Mouse (Mus musculus): ENCODE results near the gene Ogdhl. TPM values are rescaled to one million over a fixed set of nuclear protein-coding genes. Genes with fewer than 3 reads are reported as not detected.

The Ogdhl gene
- polyA plus RNA-seq, 1 experiment, result not detected

DNA sequence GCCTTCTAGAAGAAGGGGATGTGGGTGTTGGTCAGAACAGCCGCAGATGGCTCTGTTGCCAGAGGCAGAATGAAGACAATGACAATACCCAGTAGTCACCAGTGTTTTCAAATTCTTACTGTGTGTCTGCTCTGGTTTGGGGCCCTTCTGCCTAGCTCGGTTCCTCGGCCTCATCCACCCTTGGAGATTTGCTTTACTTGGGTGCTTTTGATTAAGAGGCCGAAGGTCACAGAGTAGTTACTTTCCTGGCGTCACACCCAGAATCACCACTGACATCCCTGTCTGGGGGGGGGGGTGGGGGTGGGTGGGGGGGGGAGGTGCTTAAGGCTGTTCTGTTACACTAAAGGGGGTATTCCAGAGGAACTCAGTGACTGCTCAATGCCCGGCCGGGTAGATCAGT, 42.5 kb downstream of the Ogdhl start:
- TF ChIP-seq POLR2A (IDR thresholded peaks at IDR 0.05; ENCODE audit: insufficient read depth, low read depth, low read length), result no peak
- no peak for TF ChIP-seq CTCF (IDR thresholded peaks at IDR 0.05; ENCODE audit: insufficient read depth, low read depth, low read length)
- no peak overlapping the region for H3K27ac ChIP-seq (ENCODE audit: insufficient read depth, low read depth, low read length)
- 79% methylated on average over 7 of the region's 7 CpGs for WGBS
- no peak overlapping the region for H3K4me3 ChIP-seq (ENCODE audit: insufficient read depth, low read depth, low read length)
- H3K4me1 ChIP-seq (ENCODE audit: control insufficient read depth, insufficient read depth, low read length), result no peaks in the 10 kb centered on the region

DNA sequence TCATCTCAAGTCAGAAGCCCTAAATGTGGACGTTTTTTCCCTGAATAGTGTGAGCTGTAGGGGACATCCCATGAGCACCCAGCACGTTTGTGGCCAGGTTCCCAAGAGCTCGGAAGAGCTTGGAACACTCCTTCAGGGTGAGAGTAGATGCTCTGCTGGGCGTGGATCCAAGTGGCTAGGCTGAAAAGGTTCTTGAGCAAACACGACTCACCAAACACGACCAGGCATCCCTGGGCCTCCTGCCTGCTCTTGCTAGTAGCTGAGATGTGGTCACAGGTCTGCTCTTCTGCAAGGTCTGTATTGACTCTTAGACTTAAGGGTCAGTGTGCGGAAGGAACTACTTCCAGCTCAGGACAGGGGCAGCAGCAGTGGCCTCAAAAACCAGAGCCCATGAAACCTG, 47.9 kb downstream of the Ogdhl start:
- TF ChIP-seq POLR2A (IDR thresholded peaks at IDR 0.05; ENCODE audit: insufficient read depth, low read depth, low read length) (no peak), CTCF (IDR thresholded peaks at IDR 0.05; ENCODE audit: insufficient read depth, low read depth, low read length) (no peak)
- Histone ChIP-seq H3K27ac (ENCODE audit: insufficient read depth, low read depth, low read length) (no peak overlapping the region), H3K4me1 (ENCODE audit: control insufficient read depth, insufficient read depth, low read length) (no peaks in the 10 kb centered on the region), H3K4me3 (ENCODE audit: insufficient read depth, low read depth, low read length) (no peak overlapping the region)
- WGBS, result 63% methylated on average over 7 of the region's 7 CpGs

DNA sequence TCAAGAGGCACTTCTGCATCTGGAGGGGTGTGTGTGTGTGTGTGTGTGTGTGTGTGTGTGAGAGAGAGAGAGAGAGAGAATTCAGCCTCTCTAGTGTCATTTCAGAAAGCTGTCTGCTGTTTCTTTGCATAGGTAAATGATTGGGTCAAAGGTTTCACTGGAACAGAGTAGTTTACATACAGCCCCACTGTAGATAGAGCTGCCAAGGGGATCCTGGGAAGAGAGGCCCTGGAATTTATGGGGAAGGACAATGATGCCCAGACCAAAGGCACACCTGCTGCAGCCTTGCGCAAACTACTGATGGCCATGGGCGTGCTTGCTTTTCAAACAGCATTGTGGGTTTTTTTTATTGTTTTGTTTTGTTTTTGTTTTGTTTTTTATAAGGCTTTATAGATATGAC, 50.7 kb downstream of the Ogdhl start:
- Histone ChIP-seq H3K4me1 (ENCODE audit: control insufficient read depth, insufficient read depth, low read length) (no peaks in the 10 kb centered on the region), H3K27ac (ENCODE audit: insufficient read depth, low read depth, low read length) (no peak overlapping the region), H3K4me3 (ENCODE audit: insufficient read depth, low read depth, low read length) (no peak overlapping the region)
- WGBS, result 91% methylated on average over 2 of the region's 2 CpGs
- TF ChIP-seq CTCF (IDR thresholded peaks at IDR 0.05; ENCODE audit: insufficient read depth, low read depth, low read length) (no peak), POLR2A (IDR thresholded peaks at IDR 0.05; ENCODE audit: insufficient read depth, low read depth, low read length) (no peak)

DNA sequence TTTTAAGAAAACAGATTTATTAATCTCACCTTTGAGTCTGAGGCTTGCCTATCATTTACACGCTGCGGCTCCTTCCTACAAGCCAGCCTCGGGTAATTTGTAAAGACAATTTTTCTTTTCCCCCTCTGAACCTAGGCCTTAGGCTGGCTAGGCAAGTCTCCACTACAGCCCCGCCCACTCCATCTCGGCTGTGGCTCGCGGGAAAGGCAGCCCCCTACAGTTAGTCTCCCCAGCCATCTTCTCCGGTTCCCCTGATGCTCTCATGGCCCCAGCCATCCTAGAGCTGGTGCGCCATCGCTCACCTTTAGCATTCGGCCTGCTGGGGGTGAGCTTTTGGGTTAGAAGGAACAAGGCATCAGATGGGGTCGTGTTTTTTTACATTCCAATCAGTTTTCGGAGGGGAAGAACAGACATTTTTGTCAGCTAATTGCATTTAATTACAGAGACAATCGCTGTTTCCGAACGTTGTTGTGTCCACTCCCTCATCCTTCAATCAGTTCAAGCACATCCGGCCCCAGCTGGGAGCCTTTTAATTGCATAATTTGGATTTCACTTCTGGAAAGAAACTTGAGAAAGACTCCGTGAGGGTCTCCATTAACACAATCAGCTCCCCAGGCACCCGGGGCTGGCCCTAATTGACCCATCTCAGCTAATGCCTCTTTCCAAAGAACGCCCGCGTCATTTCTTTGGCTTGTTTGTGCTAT, 57.7 kb downstream of the Ogdhl start:
- Histone ChIP-seq H3K27ac (ENCODE audit: insufficient read depth, low read depth, low read length) (no peak overlapping the region), H3K4me1 (ENCODE audit: control insufficient read depth, insufficient read depth, low read length) (peaks cover 3% of the 10 kb centered on the region), H3K4me3 (ENCODE audit: insufficient read depth, low read depth, low read length) (no peak overlapping the region)
- WGBS, result 38% methylated on average over 22 of the region's 22 CpGs
- no peak for TF ChIP-seq POLR2A (IDR thresholded peaks at IDR 0.05; ENCODE audit: insufficient read depth, low read depth, low read length)
- no peak for TF ChIP-seq CTCF (IDR thresholded peaks at IDR 0.05; ENCODE audit: insufficient read depth, low read depth, low read length)

DNA sequence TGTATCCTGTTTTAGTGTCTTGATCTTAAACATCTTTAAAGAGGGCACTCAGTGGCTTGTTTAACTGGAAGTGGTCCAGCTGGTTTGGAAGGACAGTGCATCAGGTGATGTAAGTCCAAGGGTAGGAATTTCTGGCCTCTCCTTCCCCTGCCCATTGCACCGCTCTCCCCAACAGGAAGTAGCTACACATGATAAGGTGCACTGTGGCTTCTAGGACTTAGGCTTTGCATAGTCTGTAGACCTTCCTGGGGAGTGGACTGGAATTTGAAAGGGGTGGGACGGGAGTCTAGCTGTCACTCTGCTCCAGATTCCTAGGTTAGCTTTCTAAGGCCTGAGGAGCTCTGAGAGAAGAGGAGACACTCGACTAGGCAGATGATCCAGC, 58.3 kb downstream of the Ogdhl start:
- H3K4me3 ChIP-seq (ENCODE audit: insufficient read depth, low read depth, low read length), result no peak overlapping the region
- 59% methylated on average over 3 of the region's 3 CpGs for WGBS
- H3K4me1 ChIP-seq (ENCODE audit: control insufficient read depth, insufficient read depth, low read length), result peaks cover 3% of the 10 kb centered on the region
- TF ChIP-seq POLR2A (IDR thresholded peaks at IDR 0.05; ENCODE audit: insufficient read depth, low read depth, low read length) (no peak), CTCF (IDR thresholded peaks at IDR 0.05; ENCODE audit: insufficient read depth, low read depth, low read length) (no peak)
- no peak overlapping the region for H3K27ac ChIP-seq (ENCODE audit: insufficient read depth, low read depth, low read length)

DNA sequence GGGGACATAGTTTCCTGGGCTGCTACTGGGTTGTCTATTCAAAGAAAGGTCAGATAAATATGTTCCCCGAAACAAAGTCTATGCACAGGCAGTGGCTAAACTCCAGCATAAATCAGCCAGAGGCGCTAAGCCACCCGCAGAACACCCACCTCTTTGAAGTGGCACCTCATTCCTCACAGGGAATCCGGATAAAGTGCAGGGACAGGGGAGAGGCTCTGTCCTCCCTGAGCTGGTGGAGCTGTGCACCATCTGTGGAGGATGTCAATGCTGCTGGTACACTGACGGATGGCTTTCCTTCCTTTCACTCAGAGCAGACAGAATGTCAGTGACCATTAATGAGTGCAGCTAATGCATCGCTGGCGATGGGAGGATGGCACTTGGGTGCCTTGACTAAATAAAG, 59.2 kb downstream of the Ogdhl start:
- Histone ChIP-seq H3K27ac (ENCODE audit: insufficient read depth, low read depth, low read length) (no peak overlapping the region), H3K4me3 (ENCODE audit: insufficient read depth, low read depth, low read length) (no peak overlapping the region), H3K4me1 (ENCODE audit: control insufficient read depth, insufficient read depth, low read length) (peaks cover 3% of the 10 kb centered on the region)
- no peak for TF ChIP-seq POLR2A (IDR thresholded peaks at IDR 0.05; ENCODE audit: insufficient read depth, low read depth, low read length)
- TF ChIP-seq CTCF (IDR thresholded peaks at IDR 0.05; ENCODE audit: insufficient read depth, low read depth, low read length), result no peak
- 30% methylated on average over 7 of the region's 7 CpGs for WGBS

DNA sequence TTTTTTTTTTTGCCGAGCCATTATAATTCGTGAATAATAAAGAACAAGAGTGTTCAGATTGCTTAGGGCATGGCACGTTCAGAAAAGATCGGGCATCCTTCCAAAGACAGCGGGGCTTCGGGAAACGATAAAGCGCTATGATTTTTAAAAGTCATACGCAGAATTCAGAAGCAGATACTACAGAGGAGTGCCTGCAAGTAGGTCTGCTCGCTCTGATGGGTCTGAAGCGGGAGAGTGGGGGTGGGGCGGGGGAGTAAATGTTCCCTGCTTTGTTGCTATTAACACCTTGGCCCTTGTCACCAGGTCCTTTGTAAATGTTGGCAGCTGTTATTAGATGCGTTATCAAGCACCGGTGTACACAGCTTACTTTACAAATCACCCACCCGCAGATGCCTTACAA, 59.8 kb downstream of the Ogdhl start:
- Histone ChIP-seq H3K27ac (ENCODE audit: insufficient read depth, low read depth, low read length) (no peak overlapping the region), H3K4me1 (ENCODE audit: control insufficient read depth, insufficient read depth, low read length) (peaks cover 3% of the 10 kb centered on the region), H3K4me3 (ENCODE audit: insufficient read depth, low read depth, low read length) (no peak overlapping the region)
- WGBS, result 22% methylated on average over 15 of the region's 15 CpGs
- TF ChIP-seq CTCF (IDR thresholded peaks at IDR 0.05; ENCODE audit: insufficient read depth, low read depth, low read length), result no peak
- TF ChIP-seq POLR2A (IDR thresholded peaks at IDR 0.05; ENCODE audit: insufficient read depth, low read depth, low read length), result no peak

DNA sequence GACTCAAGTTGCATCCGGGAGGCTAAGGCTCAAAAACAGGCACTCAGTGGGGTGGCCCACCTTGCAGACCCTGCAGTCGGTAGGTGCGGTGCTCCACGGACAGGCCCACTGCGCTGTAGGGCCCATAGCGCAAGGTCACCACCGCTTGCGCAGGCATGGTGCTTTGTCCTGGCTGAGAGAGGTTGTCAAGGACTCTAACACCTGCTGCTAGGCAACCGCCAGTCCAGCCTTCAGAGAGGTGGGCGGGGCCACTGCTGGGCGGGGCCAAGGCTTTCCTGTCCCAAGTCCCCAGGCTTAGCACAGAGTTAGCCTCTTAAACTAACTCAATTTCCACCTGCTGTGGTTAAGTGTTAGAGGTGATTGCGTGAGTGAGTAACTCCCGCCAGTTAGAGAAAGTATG, 66.4 kb downstream of the Ogdhl start, which contains the start of gene 1700024G13Rik:
TSS of gene 1700024G13Rik (minus strand) at position 196 of the 400 bp plus-strand sequence.
- TF ChIP-seq POLR2A (IDR thresholded peaks at IDR 0.05; ENCODE audit: insufficient read depth, low read depth, low read length) (no peak), CTCF (IDR thresholded peaks at IDR 0.05; ENCODE audit: insufficient read depth, low read depth, low read length) (no peak)
- no peaks in the 10 kb centered on the region for H3K4me1 ChIP-seq (ENCODE audit: control insufficient read depth, insufficient read depth, low read length)
- H3K4me3 ChIP-seq (ENCODE audit: insufficient read depth, low read depth, low read length), result no peak within 1 kb of the TSS
- no peak within 1 kb of the TSS for H3K27ac ChIP-seq (ENCODE audit: insufficient read depth, low read depth, low read length)
- WGBS, result 23% methylated on average over 13 of the region's 13 CpGs

Other genes with a start within 250 kb of the Ogdhl start
- gene Oxnad1, start 236.6 kb upstream of the Ogdhl start, polyA plus RNA-seq (2012; ENCODE audit: insufficient read depth, insufficient read length, low replicate concordance, missing spikeins), result not detected in 2 replicates
- gene Dph3, start 236.3 kb upstream of the Ogdhl start, polyA plus RNA-seq (2012; ENCODE audit: insufficient read depth, insufficient read length, low replicate concordance, missing spikeins), result not detected in 2 replicates
- not detected in 2 replicates for gene Msmb, start 180.0 kb upstream of the Ogdhl start, polyA plus RNA-seq (2012; ENCODE audit: insufficient read depth, insufficient read length, low replicate concordance, missing spikeins)
- not detected in 2 replicates for gene Ncoa4, start 162.2 kb upstream of the Ogdhl start, polyA plus RNA-seq (2012; ENCODE audit: insufficient read depth, insufficient read length, low replicate concordance, missing spikeins)
- gene Timm23, start 120.1 kb upstream of the Ogdhl start, polyA plus RNA-seq (2012; ENCODE audit: insufficient read depth, insufficient read length, low replicate concordance, missing spikeins), result not detected in 2 replicates
- gene Parg, start 120.1 kb upstream of the Ogdhl start, polyA plus RNA-seq (2012; ENCODE audit: insufficient read depth, insufficient read length, low replicate concordance, missing spikeins), result not detected in 2 replicates
- not detected in 2 replicates for gene 1700024G13Rik, start 66.4 kb downstream of the Ogdhl start, polyA plus RNA-seq (2012; ENCODE audit: insufficient read depth, insufficient read length, low replicate concordance, missing spikeins)
- gene Slc18a3, start 142.8 kb downstream of the Ogdhl start, polyA plus RNA-seq (2012; ENCODE audit: insufficient read depth, insufficient read length, low replicate concordance, missing spikeins), result not detected in 2 replicates
- not detected in 2 replicates for gene Chat, start 144.0 kb downstream of the Ogdhl start, polyA plus RNA-seq (2012; ENCODE audit: insufficient read depth, insufficient read length, low replicate concordance, missing spikeins)
- not detected in 2 replicates for gene Ercc6, start 191.5 kb downstream of the Ogdhl start, polyA plus RNA-seq (2012; ENCODE audit: insufficient read depth, insufficient read length, low replicate concordance, missing spikeins)

Measured in olfactory bulb, adult 2 months (tissue).